Mouse (Mus musculus): Measurements from ENCODE around the gene Vmn2r124. TPM values are rescaled to one million over a fixed set of nuclear protein-coding genes. Genes with fewer than 3 reads are reported as not detected.

Vmn2r124 gene
- polyA plus RNA-seq (2012; rRNA removed) = not detected in 2 replicates

DNA sequence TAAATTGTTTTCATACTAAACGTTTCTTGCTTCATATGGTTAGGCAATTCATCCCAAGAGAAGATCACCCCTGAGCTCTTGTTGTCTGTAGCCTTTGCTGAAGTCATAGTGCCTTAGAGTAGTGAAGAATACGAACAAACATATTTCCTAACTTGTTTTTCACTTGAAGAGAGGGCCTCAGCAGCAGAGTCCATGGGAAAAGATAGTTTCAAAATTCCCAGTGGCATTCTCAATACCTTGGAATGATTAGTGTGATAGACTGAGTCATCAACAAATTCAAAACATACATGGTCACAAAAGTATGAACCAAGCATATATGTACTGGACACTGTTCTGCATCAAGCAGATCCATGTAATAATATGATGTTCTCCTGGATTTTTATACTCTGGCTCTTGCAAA, at the start of gene Vmn2r124:
TSS of gene Vmn2r124 (plus strand) at position 301 of the 400 bp plus-strand sequence.

DNA sequence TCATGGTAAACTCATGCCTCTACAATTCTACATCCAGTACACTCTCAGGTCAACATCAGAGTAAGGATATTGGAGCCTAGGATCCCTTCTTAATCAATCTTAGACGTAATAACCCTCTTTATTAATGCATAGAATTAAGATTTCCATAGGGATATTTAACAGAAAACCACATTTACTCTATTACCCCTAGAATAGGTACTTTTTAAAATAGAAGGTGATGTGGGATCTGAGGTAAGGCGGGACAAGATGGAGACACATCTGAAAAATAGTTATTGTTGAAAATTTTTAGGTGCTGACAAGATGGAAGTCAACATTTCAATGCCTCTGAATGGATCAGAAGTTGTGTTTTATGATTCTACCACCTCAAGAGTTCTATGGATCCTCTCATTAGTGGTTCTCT, 27.8 kb upstream of the Vmn2r124 start, which contains the start of gene Fpr-rs4:
TSS of gene Fpr-rs4 (plus strand) at position 301 of the 400 bp plus-strand sequence.

DNA sequence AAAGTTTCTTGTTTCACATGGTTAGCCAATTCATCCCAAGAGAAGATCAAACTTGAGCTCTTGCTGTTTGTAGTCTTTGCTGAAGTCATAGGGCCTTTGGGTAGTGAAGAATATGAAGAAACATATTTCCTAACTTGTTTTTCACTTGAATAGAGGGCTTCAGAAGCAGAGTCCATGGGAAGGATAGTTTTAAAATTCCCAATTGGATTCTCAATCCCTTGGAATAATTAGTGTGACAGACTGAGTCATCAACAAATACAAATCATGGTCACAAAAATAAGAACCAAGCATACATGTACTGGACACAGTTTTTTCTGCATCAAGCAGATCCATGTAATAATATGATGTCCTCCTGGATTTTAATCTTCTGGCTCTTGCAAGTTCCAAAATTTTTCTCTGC, 35.5 kb downstream of the Vmn2r124 start, which contains the start of gene Vmn2r91:
TSS of gene Vmn2r91 (plus strand) at position 301 of the 400 bp plus-strand sequence.

Other genes with a start within 250 kb of the Vmn2r124 start
- 110 and 147 TPM in 2 replicates for gene Spaca6, start 222.3 kb upstream of the Vmn2r124 start, polyA plus RNA-seq (2012; rRNA removed)
- gene Has1, start 194.2 kb upstream of the Vmn2r124 start, polyA plus RNA-seq (2012; rRNA removed) = 0.06 TPM in 1 of 2 replicates, not detected in the other
- gene Fpr1, start 165.5 kb upstream of the Vmn2r124 start, polyA plus RNA-seq (2012; rRNA removed) = not detected in 2 replicates
- gene Fpr2, start 161.6 kb upstream of the Vmn2r124 start, polyA plus RNA-seq (2012; rRNA removed) = 0.05 TPM in 1 of 2 replicates, not detected in the other
- not detected in 2 replicates for gene Fpr3, start 161.6 kb upstream of the Vmn2r124 start, polyA plus RNA-seq (2012; rRNA removed)
- gene Fpr-rs4, start 27.7 kb upstream of the Vmn2r124 start, polyA plus RNA-seq (2012; rRNA removed) = not detected in 2 replicates
- not detected in 2 replicates for gene Vmn2r91, start 35.6 kb downstream of the Vmn2r124 start, polyA plus RNA-seq (2012; rRNA removed)
- gene Vmn2r92, start 102.5 kb downstream of the Vmn2r124 start, polyA plus RNA-seq (2012; rRNA removed) = not detected in 2 replicates
- gene Vmn2r94, start 228.3 kb downstream of the Vmn2r124 start, polyA plus RNA-seq (2012; rRNA removed) = not detected in 2 replicates
- gene Vmn2r93, start 248.7 kb downstream of the Vmn2r124 start, polyA plus RNA-seq (2012; rRNA removed) = not detected in 2 replicates